Mouse (Mus musculus): ENCODE data around the gene Il1rl2. TPM values are rescaled to one million over a fixed set of nuclear protein-coding genes. Genes with fewer than 3 reads are reported as not detected.

Gene Il1rl2
- polyA plus RNA-seq, 1 experiment from 2014 or later, result 5.1 TPM

DNA sequence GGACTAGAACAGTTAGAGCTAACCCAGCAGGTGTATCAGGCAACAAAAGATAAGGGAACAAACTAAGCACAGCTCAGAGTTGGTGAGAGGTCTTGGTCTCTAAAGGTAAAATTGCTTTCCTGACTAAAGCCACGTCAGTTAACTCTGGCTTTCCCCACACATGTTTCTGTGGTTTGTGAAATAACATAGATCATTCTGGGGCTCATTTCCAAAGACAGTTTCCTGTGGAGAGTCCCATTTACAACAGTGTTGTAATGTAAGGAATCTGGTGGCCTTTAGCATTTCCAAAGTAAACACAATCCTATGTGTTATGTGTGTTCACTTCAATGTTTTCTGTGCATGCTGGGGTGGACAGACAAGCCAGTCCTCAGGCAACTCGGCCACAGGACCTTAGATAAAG, 35.3 kb downstream of the Il1rl2 start:
- no peaks in the 10 kb centered on the region for H3K36me3 ChIP-seq
- no peak overlapping the region for H3K4me2 ChIP-seq (replicated peaks)
- H3K9me3 ChIP-seq, result no peaks in the 10 kb centered on the region
- H3K9ac ChIP-seq, result no peak overlapping the region
- no peak for ATAC-seq (ENCODE audit: low FRiP score, low read depth)
- H3K4me1 ChIP-seq, result peaks cover 10% of the 10 kb centered on the region
- H3K27me3 ChIP-seq, result peaks cover 27% of the 10 kb centered on the region
- WGBS, result 40% methylated on average over 2 of the region's 2 CpGs
- no peak overlapping the region for H3K4me3 ChIP-seq
- H3K27ac ChIP-seq, result no peak overlapping the region

GRCm38 (mm10) chr1:40360969-40361368, 36.6 kb downstream of the Il1rl2 start:
- ATAC-seq (ENCODE audit: low FRiP score, low read depth), result no peak
- Histone ChIP-seq H3K4me3 (no peak overlapping the region), H3K9me3 (no peaks in the 10 kb centered on the region), H3K27ac (no peak overlapping the region), H3K4me2 (replicated peaks) (no peak overlapping the region), H3K27me3 (peaks cover 23% of the 10 kb centered on the region), H3K9ac (no peak overlapping the region), H3K36me3 (no peaks in the 10 kb centered on the region), H3K4me1 (peaks cover 10% of the 10 kb centered on the region)
- WGBS, result 77% methylated on average over 7 of the region's 7 CpGs

GRCm38 (mm10) chr1:40361596-40361995, 37.2 kb downstream of the Il1rl2 start:
- no peak for ATAC-seq (ENCODE audit: low FRiP score, low read depth)
- H3K27ac ChIP-seq, result no peak overlapping the region
- H3K4me1 ChIP-seq, result peaks cover 10% of the 10 kb centered on the region
- H3K27me3 ChIP-seq, result peaks cover 16% of the 10 kb centered on the region
- 47% methylated on average over 1 of the region's 1 CpGs for WGBS
- no peaks in the 10 kb centered on the region for H3K36me3 ChIP-seq
- no peaks in the 10 kb centered on the region for H3K9me3 ChIP-seq
- H3K4me2 ChIP-seq (replicated peaks), result no peak overlapping the region
- no peak overlapping the region for H3K9ac ChIP-seq
- H3K4me3 ChIP-seq, result no peak overlapping the region

- Histone ChIP-seq H3K4me1 (peaks cover 7% of the 10 kb centered on the region), H3K4me2 (replicated peaks) (no peak overlapping the region), H3K36me3 (no peaks in the 10 kb centered on the region), H3K27me3 (peaks cover 8% of the 10 kb centered on the region; the same call in 1 of the 2 replicates), H3K9ac (no peak overlapping the region), H3K4me3 (no peak overlapping the region), H3K9me3 (no peaks in the 10 kb centered on the region), H3K27ac (no peak overlapping the region)
- WGBS, result 69% methylated on average over 11 of the region's 11 CpGs
- ATAC-seq (ENCODE audit: low FRiP score, low read depth), result no peak
Observed at GRCm38 (mm10) chr1:40362784-40363183, 38.4 kb downstream of the Il1rl2 start.

GRCm38 (mm10) chr1:40372951-40373350, 48.5 kb downstream of the Il1rl2 start:
- Histone ChIP-seq H3K9me3 (no peaks in the 10 kb centered on the region), H3K27ac (no peak overlapping the region), H3K36me3 (no peaks in the 10 kb centered on the region), H3K9ac (no peak overlapping the region), H3K4me1 (no peaks in the 10 kb centered on the region), H3K27me3 (no peaks in the 10 kb centered on the region), H3K4me3 (no peak overlapping the region), H3K4me2 (replicated peaks) (no peak overlapping the region)
- WGBS, result 56% methylated on average over 3 of the region's 3 CpGs
- no peak for ATAC-seq (ENCODE audit: low FRiP score, low read depth)

GRCm38 (mm10) chr1:40375148-40375547, 50.7 kb downstream of the Il1rl2 start:
- no peak for ATAC-seq (ENCODE audit: low FRiP score, low read depth)
- Histone ChIP-seq H3K4me2 (replicated peaks) (no peak overlapping the region), H3K9me3 (no peaks in the 10 kb centered on the region)

GRCm38 (mm10) chr1:40376745-40377144, 52.3 kb downstream of the Il1rl2 start:
- WGBS, result 66% methylated on average over 7 of the region's 7 CpGs
- no peaks in the 10 kb centered on the region for H3K36me3 ChIP-seq
- H3K27ac ChIP-seq, result no peak overlapping the region
- H3K4me3 ChIP-seq, result no peak overlapping the region
- no peaks in the 10 kb centered on the region for H3K9me3 ChIP-seq
- H3K4me2 ChIP-seq (replicated peaks), result no peak overlapping the region
- no peak overlapping the region for H3K9ac ChIP-seq
- ATAC-seq (ENCODE audit: low FRiP score, low read depth), result no peak
- 0 out of 2 replicates have a peak, but pooled peaks cover 3% of the 10 kb centered on the region for H3K27me3 ChIP-seq
- H3K4me1 ChIP-seq, result no peaks in the 10 kb centered on the region

More at GRCm38 (mm10) chr1:40375148-40375547, 50.7 kb downstream of the Il1rl2 start:
- WGBS, result 80% methylated on average over 4 of the region's 4 CpGs
- no peak overlapping the region for H3K4me3 ChIP-seq
- no peak overlapping the region for H3K27ac ChIP-seq
- no peak overlapping the region for H3K9ac ChIP-seq
- H3K27me3 ChIP-seq, result 0 out of 2 replicates have a peak, but pooled peaks cover 3% of the 10 kb centered on the region
- H3K36me3 ChIP-seq, result no peaks in the 10 kb centered on the region
- H3K4me1 ChIP-seq, result no peaks in the 10 kb centered on the region

- no peak overlapping the region for H3K9ac ChIP-seq
- H3K4me3 ChIP-seq, result no peak overlapping the region
- no peaks in the 10 kb centered on the region for H3K4me1 ChIP-seq
- H3K4me2 ChIP-seq (replicated peaks), result no peak overlapping the region
- no peaks in the 10 kb centered on the region for H3K9me3 ChIP-seq
- H3K27ac ChIP-seq, result no peak overlapping the region
- no peaks in the 10 kb centered on the region for H3K36me3 ChIP-seq
- ATAC-seq (ENCODE audit: low FRiP score, low read depth), result no peak
- 0 out of 2 replicates have a peak, but pooled peaks cover 3% of the 10 kb centered on the region for H3K27me3 ChIP-seq
- WGBS, result 17% methylated on average over 8 of the region's 8 CpGs
Observed at GRCm38 (mm10) chr1:40378794-40379193, 54.4 kb downstream of the Il1rl2 start.

- H3K9me3 ChIP-seq, result no peaks in the 10 kb centered on the region
- WGBS, result 53% methylated on average over 6 of the region's 6 CpGs
- ATAC-seq (ENCODE audit: low FRiP score, low read depth), result no peak
Observed at GRCm38 (mm10) chr1:40380111-40380510, 55.7 kb downstream of the Il1rl2 start.

DNA sequence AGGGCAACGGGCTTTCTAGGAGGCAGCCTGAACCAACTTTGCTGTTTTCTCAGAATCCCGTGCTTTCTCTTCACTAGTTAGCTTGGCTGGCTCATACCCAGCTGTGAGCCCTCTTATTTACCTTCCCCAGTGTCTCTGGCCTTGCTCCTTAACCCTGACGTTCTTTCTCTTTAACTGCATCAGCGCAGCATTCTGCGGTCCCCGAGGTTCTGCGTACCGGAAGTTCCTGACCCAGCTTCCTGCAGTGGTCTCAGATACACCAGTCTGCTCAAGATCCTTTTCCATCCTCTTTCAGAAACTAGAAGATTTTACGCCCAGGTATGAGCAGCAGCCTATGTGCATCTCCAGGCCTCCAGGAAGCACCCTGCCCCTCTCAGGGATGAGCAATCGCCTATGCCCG, 56.6 kb downstream of the Il1rl2 start:
- 0 out of 2 replicates have a peak, but pooled peaks cover 3% of the 10 kb centered on the region for H3K27me3 ChIP-seq
- H3K36me3 ChIP-seq, result no peaks in the 10 kb centered on the region
- WGBS, result 89% methylated on average over 11 of the region's 11 CpGs
- H3K4me1 ChIP-seq, result no peaks in the 10 kb centered on the region
- ATAC-seq (ENCODE audit: low FRiP score, low read depth), result no peak
- no peak overlapping the region for H3K4me2 ChIP-seq (replicated peaks)
- no peak overlapping the region for H3K27ac ChIP-seq
- H3K4me3 ChIP-seq, result no peak overlapping the region
- H3K9me3 ChIP-seq, result no peaks in the 10 kb centered on the region
- no peak overlapping the region for H3K9ac ChIP-seq

More at GRCm38 (mm10) chr1:40380111-40380510, 55.7 kb downstream of the Il1rl2 start:
- no peaks in the 10 kb centered on the region for H3K36me3 ChIP-seq
- H3K4me3 ChIP-seq, result no peak overlapping the region
- H3K27me3 ChIP-seq, result 0 out of 2 replicates have a peak, but pooled peaks cover 3% of the 10 kb centered on the region
- no peak overlapping the region for H3K4me2 ChIP-seq (replicated peaks)
- H3K9ac ChIP-seq, result no peak overlapping the region
- H3K4me1 ChIP-seq, result no peaks in the 10 kb centered on the region
- no peak overlapping the region for H3K27ac ChIP-seq

DNA sequence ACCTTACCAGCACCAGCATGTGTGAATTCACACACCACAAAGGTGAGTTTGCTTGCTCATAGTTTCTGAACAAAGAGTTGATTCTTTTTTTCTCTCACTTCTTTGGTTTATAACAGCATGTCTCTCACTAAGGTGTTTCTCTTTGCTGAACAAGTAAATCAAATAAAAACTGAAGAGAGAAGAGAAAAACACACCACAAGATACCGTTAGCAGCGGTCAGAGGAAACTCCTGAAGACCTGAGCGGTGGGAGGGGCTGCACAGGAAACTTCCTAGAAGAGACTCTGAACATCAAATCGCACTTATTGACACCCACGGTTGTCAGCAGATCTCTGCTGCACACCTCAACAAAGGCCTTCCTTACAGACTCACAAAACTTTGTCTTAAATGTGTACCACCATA, 58.4 kb downstream of the Il1rl2 start:
- Histone ChIP-seq H3K36me3 (no peaks in the 10 kb centered on the region), H3K27me3 (0 out of 2 replicates have a peak, but pooled peaks cover 3% of the 10 kb centered on the region), H3K4me2 (replicated peaks) (no peak overlapping the region), H3K9ac (no peak overlapping the region), H3K4me1 (no peaks in the 10 kb centered on the region), H3K27ac (no peak overlapping the region), H3K9me3 (no peaks in the 10 kb centered on the region), H3K4me3 (no peak overlapping the region)
- 82% methylated on average over 5 of the region's 5 CpGs for WGBS
- ATAC-seq (ENCODE audit: low FRiP score, low read depth), result no peak

DNA sequence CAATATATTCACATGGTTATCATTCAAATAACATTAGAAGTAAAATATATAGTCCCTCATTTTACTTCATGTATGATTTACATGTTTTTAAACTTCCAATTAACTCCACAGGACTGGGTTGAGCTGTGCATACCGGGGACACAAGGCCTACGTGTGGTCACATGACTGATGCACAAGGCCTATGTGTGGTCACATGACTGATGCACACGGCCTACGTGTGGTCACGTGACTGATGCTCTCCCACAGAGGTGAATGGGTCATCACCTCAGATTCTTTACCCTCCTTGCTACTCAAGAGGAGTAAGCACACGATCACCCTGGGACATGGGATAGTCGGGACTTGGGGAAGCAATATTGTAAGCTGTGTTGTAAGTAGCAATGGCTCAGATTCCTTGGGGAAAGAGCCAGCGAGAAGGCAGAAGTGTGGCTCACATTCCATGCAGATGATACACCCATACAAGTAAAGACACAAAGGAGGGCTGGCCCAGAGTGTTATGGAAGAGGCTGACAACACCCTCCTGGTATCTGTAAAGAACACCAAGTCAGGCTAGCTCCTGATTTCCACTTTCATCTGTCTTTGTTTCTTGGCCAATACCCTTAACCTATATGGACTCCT, 60.6 kb downstream of the Il1rl2 start:
- H3K9ac ChIP-seq, result no peak overlapping the region
- H3K27me3 ChIP-seq, result no peaks in the 10 kb centered on the region
- H3K9me3 ChIP-seq, result no peaks in the 10 kb centered on the region
- H3K4me1 ChIP-seq, result no peaks in the 10 kb centered on the region
- 85% methylated on average over 8 of the region's 8 CpGs for WGBS
- H3K27ac ChIP-seq, result no peak overlapping the region
- no peak overlapping the region for H3K4me2 ChIP-seq (replicated peaks)
- ATAC-seq (ENCODE audit: low FRiP score, low read depth), result no peak
- no peak overlapping the region for H3K4me3 ChIP-seq
- no peaks in the 10 kb centered on the region for H3K36me3 ChIP-seq

DNA sequence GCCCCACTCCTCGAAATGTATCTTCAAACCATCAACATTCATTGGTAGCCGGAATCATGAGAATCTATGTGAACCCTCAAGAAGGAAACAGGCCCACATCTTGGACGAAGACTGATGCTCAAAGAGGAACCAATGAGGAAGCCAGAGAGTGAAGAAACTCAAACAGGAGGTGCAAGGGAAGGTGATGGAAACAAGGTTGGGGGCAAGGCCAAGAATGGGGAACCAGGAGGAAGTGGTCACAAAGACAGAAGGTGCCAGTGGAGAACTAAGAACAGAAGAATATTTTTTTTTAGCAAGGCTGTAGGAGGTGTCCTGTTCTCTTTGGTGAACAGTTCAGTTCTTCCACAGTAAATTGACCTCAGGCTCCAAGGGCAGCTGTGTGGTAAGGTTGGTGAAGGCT, 67.0 kb downstream of the Il1rl2 start:
- Histone ChIP-seq H3K4me3 (no peak overlapping the region), H3K4me2 (replicated peaks) (no peak overlapping the region), H3K27ac (no peak overlapping the region), H3K4me1 (no peaks in the 10 kb centered on the region), H3K36me3 (no peaks in the 10 kb centered on the region), H3K9ac (no peak overlapping the region), H3K27me3 (no peaks in the 10 kb centered on the region), H3K9me3 (no peaks in the 10 kb centered on the region)
- no peak for ATAC-seq (ENCODE audit: low FRiP score, low read depth)
- WGBS, result 87% methylated on average over 3 of the region's 3 CpGs
